Mouse (Mus musculus) CD8-positive naive resting alpha-beta T cell, adult 2 months (primary cell): ENCODE results near the gene Prss42.

Source experiments
- DNase-seq, 2 experiments: peaks; one replicate each; pipeline ENCODE4 v3.0.0; 2022; ENCODE audit warnings: low read depth in 2 of 2, low spot score in 2 of 2

The Prss42 gene

GRCm38 (mm10) chr9:110797866-110798265 is at the start of gene Prss42:
Prss42 (plus strand) TSS chr9:110798166.
- DNase-seq, result no peak

DNA sequence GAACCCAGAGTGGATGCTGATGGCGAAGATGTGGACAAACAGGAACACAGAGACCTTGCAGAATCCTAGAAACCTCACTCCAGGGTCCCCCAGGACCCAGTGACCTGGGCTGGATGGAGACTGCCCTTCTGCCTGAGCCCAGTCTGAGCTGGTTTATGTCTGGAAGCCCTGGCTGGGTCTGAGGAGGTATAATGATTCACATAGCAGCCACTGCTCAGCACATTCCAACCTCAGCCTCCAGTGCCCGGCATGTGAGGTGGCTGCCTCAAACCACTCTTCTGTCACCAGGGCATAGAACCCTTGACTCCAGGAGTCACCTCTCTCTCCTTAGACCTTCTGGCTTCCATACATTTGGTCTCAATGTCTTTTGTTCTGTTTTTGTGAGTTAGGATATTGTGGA is 49.5 kb upstream of the Prss42 start:
- no peak for DNase-seq

DNA sequence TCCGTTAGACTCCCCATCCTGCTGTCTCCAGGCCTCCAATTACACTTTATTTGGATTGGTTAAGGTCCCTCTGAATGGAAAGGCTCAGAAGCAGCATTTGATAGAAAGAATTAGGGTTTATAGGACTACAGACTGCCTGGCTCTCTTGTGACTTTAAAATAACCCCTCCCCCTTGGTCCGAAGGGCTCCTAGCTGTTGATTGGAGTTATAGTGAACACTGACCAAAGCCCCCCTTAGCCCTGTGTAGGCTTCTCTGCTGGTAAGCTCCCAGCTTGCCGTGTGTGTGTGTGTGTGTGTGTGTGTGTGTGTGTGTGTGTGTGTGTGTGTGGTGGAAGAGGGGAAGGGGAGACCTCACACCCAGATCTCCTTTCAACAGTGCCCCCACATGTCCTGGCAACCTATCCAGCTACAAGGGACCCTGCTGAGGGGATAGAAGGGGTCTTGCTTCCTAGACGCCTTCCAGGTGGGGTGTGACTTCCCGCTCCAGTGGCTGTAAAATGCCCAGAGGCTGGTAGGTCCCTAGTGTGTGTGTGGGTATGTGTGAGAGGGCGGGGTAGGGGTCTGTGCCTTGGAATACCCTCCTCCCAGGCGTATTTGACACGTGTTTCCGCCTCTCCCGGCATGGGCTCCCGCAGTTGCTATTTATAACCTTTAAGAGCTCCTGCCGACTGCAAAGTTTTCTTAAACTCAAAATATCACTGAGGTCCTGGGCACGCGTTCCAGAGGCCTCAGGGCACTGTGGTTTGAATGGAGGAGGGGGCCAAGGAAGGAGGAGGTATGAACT is 47.4 kb upstream of the Prss42 start:
- DNase-seq, result no peak

DNA sequence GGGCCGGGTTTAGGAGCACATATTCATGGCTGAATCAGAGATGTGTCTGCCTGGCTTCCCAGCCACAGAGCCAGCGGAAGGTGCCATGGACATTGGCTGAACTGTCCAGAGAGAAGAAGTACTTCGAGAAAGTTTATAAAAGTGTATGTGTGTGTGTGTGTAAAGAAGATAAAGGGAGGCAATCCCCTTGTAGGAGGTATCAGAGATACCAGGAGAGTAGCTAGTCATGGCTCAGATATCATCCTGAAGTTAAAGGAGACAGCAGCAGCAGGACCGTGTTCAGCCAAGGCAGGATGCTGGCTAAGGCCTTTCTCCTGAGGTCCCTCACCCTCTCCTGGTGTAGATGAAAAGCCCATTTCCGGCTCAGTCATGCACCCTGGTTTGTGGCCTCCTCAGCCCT is 46.6 kb upstream of the Prss42 start:
- DNase-seq, result no peak

- DNase-seq, result no peak
Measured at GRCm38 (mm10) chr9:110752917-110753435, 45.0 kb upstream of the Prss42 start.

- no peak for DNase-seq
Measured at GRCm38 (mm10) chr9:110753773-110754172, 44.2 kb upstream of the Prss42 start.

GRCm38 (mm10) chr9:110757816-110758215 is 40.1 kb upstream of the Prss42 start:
- no peak for DNase-seq

DNA sequence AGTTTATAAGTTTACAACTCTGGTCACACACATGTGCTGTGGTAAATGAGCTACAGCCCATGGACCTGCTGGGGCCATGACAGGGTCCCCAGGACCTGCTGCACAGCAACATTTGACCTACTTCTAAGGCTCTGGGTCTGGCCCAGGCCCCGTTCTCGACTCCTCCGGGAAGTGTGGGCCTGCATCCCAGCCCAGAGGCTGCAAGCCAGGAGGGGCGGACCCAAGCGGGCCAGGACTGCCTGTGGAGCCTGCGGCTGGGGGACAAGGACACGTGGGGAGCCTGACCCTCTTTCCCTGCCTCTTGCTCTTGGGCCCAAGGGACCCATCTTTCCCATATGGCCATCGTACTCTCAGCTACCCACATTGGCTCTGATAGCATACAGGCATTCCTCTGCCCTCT is 39.4 kb upstream of the Prss42 start:
- DNase-seq, result no peak

- DNase-seq, result no peak
Measured at GRCm38 (mm10) chr9:110759265-110759664, 38.7 kb upstream of the Prss42 start.

DNA sequence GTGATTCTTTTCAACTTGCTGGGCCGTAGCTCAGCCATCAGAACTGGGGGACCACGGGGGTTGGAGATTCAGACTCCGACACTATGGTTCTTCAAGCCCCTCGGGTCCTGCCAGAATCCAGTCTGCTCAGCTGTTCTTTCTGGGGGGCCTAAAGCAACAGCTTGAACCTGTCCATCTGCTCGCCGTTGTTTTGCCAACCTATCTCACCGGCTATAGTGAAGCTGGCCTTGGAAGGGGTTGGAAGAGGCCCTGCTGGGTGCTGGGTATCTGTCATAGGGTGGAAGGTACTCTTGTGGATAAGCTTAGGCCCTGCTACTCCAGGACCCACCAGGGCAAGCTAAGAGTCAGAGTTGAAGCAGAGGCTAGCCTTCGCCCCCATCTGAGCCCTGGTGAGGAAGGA is 37.1 kb upstream of the Prss42 start:
- DNase-seq, result no peak

DNA sequence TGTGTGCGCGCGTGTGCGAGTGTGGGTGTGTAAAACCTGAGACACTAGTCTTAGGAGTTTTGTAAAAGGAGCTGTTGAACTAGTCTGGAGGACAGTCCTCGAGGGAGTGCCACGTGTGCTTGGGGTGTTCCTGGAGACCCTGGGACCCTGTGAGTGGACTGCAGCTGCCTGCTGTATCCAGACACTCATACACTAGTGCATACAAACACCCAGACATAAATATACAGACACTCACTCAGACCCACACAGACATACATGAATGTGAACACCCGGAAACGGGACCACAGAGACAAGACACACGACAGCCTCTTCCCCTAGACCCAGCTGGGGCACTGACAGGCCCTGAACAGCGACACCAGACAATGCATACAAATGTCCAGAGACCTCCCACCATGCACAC is 35.2 kb upstream of the Prss42 start:
- no peak for DNase-seq

DNA sequence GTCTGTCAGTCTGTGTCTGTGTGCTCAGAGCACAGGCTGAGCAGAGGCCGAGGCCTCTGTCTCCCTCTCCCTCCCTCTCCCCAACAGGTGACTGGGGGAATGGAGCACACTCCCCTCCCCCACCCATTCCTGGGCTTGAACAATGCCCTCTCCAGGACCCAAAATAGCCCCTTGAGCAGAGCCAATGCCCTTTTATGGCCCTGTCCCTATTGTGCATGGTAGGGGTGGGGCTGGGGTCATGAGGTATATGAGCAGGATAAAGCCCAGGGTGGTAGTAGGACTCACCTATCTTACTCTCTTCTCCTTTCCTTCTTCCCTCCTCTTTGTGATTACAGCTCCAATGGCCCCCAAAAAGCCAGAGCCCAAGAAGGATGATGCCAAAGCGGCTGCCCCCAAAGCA is 34.6 kb upstream of the Prss42 start:
- DNase-seq, result no peak

- no peak for DNase-seq
Measured at GRCm38 (mm10) chr9:110772336-110772735, 25.6 kb upstream of the Prss42 start.

DNA sequence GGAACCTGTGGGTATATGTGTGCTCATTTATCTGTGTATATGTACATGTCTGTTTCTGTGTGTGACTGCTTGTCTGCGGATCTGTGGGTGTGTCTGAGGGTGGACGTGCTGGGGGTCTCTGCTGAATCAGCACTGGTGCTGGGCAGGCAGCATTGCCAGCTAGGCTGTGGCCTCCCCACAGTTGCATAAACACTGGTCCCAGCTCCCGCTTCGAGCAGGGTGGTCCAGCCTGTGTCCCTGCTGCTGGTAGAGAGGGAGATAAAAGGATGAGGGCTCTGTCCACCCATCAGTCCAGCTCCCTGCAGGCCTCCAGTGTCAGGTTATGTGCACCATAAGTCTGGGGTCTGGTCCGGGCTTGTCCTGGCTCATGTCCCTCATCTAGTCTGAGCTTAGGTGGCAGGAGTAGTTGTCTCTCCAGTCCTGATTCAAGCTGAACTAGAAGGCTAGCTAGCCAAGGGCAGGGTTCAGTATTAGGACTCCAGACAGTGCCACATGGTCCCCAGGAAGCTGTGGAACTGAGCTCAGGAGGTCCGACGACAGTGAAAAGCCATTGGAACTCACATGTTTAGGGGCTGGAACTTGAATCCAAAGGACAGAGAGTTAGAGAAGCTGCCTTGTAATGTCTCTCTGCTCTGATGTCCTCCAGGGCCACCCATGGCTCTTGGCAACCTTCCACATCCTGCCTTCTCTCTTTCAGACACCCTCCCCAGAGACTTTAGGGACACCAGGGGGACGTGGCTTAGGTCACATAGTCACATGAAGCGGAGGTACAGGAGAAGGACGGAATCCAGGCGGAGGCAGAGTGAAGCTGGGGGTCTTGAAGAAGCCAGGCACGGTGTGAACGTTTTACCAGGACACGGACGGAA is 23.3 kb upstream of the Prss42 start:
- no peak for DNase-seq

GRCm38 (mm10) chr9:110775269-110776022 is 22.5 kb upstream of the Prss42 start:
- no peak for DNase-seq

- DNase-seq, result no peak
Measured at GRCm38 (mm10) chr9:110778100-110778499, 19.9 kb upstream of the Prss42 start.

- DNase-seq, result no peak
Measured at GRCm38 (mm10) chr9:110778559-110778958, 19.4 kb upstream of the Prss42 start.

DNA sequence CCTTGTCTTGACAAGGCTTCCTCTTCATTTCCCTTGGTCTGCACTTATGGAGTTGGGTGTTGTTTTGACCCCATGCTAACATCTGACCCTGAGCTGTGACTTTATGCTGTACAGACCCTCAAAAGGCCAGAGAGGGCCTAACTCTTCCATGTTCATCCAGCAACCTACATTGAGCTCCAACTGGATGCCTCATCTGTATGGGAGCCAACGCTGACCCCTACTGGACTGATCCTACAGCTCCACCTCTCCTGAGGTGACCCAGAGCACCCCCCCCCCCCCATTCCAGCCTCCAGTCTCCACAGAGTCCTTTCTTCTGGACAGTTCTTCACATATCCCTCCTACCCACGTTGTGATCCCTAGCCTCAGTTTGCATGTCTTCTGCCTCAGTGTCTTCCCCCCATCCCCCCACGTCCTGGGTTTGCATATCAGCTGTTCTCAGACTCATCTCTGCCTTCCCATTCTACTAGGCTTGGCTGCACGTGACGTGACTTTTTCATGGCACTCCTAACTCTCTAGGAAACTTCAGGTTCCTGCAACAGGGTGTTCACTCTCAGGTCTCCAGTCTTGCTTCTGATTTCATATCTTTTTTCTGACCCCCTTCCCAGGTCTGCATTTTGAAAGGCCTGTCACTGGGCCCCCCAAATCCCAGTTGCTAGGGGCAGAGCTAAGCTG is 18.6 kb upstream of the Prss42 start:
- no peak for DNase-seq

DNA sequence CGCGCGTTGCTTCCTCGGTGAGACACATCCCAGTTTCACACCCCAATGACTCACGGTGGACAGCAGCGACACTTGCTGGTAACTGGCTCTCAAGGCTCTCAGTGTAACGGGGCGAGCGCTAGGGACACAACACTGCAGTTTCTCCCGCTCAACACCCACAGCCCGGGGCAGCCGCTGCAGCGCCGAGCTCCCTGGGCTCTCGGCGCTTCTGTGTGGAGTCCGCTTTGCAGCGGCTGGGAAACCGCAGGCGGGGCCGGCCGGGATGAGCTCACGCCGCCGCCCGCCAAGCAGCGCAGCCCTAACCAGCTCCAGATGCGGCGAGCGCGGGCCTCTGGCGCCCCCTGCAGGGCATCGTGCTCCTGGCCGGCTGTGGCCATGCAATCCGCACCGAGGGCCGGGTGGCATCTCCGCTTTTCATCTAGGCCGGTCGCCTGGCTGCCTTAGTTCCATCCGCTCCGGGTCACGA is 16.7 kb upstream of the Prss42 start:
- peak; percentile 85 to 88 for DNase-seq

DNA sequence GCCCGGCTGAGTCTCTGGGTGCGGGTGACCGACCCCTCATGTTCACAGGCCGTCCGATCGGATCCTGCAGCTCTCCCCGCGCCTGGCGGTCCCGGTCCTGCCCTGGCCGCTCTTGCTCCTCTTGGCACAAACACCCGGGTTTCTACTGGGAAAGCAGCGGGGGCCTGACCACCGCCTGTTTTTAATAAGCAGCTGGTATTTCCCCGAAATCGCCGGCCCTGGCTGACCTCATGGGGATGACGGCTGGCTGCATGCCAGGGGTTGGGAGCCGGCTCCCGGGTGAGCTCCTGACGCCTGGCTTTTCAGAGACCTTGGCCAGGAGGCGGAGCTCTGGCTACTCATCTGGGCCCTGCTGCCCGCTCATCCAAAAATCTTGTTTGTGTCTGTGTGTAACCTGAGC is 16.2 kb upstream of the Prss42 start:
- no peak for DNase-seq

- no peak for DNase-seq
Measured at GRCm38 (mm10) chr9:110783611-110784010, 14.4 kb upstream of the Prss42 start.
